Comparison of ENCODE assay signal across 9 mouse cellular contexts in genomic region chr2:58476956-58477715, GRCm38 (mm10). TPM values are rescaled to one million over a fixed set of nuclear protein-coding genes. Genes with fewer than 3 reads are reported as not detected.
A peak's percentile ranks its signal among the peaks of the same experiment; 100 is the strongest.
DNase-seq lines count a peak whose midpoint lies in the region; ATAC-seq and TF ChIP-seq lines count a peak whose summit lies in the region.
"Had no signal": no experiment of that assay in that cellular context is flagged by ENCODE, and none has a peak within 500 bp of the region (broad histone marks: within the 10 kb centered on the region; RNA-seq: fewer than 3 reads in every experiment).

No protein-coding gene starts in this region.

- no peak overlapping the region for H3K4me2 ChIP-seq in forebrain, embryonic 13.5 days
- H3K4me2 ChIP-seq: liver, embryonic 15.5 days had no signal

- no peak overlapping the region for H3K27ac ChIP-seq in forebrain, embryonic 13.5 days
- H3K27ac ChIP-seq in layer of hippocampus, adult 2 months = no peak overlapping the region
- H3K27ac ChIP-seq: liver, embryonic 15.5 days had no signal

- H3K4me1 ChIP-seq in forebrain, embryonic 13.5 days = peaks cover 29% of the 10 kb centered on the region
- H3K4me1 ChIP-seq: liver, embryonic 15.5 days had no signal

- H3K9ac ChIP-seq in forebrain, embryonic 13.5 days = no peak overlapping the region
- H3K9ac ChIP-seq: liver, embryonic 15.5 days had no signal

- no peak overlapping the region for H3K4me3 ChIP-seq in forebrain, embryonic 13.5 days
- no peak overlapping the region for H3K4me3 ChIP-seq in layer of hippocampus, adult 2 months
- H3K4me3 ChIP-seq: liver, embryonic 15.5 days had no signal

- TF ChIP-seq CTCF in layer of hippocampus, adult 2 months (conservative IDR thresholded peaks at IDR 0.05) = peak; percentile 87

- H3K27me3 ChIP-seq in forebrain, embryonic 13.5 days = no peaks in the 10 kb centered on the region
- H3K27me3 ChIP-seq: liver, embryonic 15.5 days had no signal

- peaks cover 14% of the 10 kb centered on the region; the same call in 1 of the 2 replicates for H3K36me3 ChIP-seq in forebrain, embryonic 13.5 days (ENCODE audit: poor library complexity, severe bottlenecking)

- no peaks in the 10 kb centered on the region for H3K9me3 ChIP-seq in forebrain, embryonic 13.5 days (replicated peaks)
- H3K9me3 ChIP-seq: liver, embryonic 15.5 days had no signal

- WGBS in forebrain, embryonic 13.5 days = 61% methylated on average over 12 of the region's 12 CpGs

- peak; percentile 72 for ATAC-seq in forebrain, embryonic 13.5 days
- ATAC-seq in hematopoietic stem cell, adult 5-6 weeks (replicated peaks in 1 of 2; ENCODE audit: insufficient read depth in 1 of 2, low FRiP score in 2 of 2, low TSS enrichment in 1 of 2, low read depth in 1 of 2, poor library complexity in 2 of 2, severe bottlenecking in 2 of 2) = peak; percentile 47 to 54; a peak in 2 of 4 replicates
- no peak for ATAC-seq in erythroblast, adult 5-6 weeks (replicated peaks; ENCODE audit: low FRiP score, poor library complexity, severe bottlenecking)

- peak; percentile 91 for DNase-seq in NIH3T3 (ENCODE audit: low read depth)
- peak; percentile 23 for DNase-seq in c-Kit-positive CD71-positive TER-119-positive erythroid progenitor cells, embryonic 14.5 days (ENCODE audit: low spot score)
- peak; percentile 85 to 90 for DNase-seq in layer of hippocampus, adult 2 months (ENCODE audit: low spot score in 2 of 2)
- peak; percentile 90 for DNase-seq in lung, postnatal 10 days
- peak; percentile 85 to 87 for DNase-seq in right cerebral cortex, postnatal 10 days (ENCODE audit: low spot score in 2 of 2)

RNA-seq across cellular contexts. Expression of gene Gm17409, which starts 7.2 kb away (rescaled TPM):
- not detected in 2 replicates for polyA plus RNA-seq in forebrain, embryonic 13.5 days (2015; fragmentation: Nextera tagmentation; extraction: Ambion mirVana)
- total RNA-seq in hematopoietic stem cell, adult 5-6 weeks (2017) = not detected in 2 replicates
- total RNA-seq in layer of hippocampus, adult 2 months (2021) = not detected
- not detected in 2 replicates for total RNA-seq in erythroblast, adult 5-6 weeks (2015; ENCODE audit: low replicate concordance)
- 1.4 TPM in 1 of 2 replicates, not detected in the other for total RNA-seq in erythroblast, adult 5-6 weeks (2017; ENCODE audit: low replicate concordance)
- polyA plus RNA-seq: liver, embryonic 15.5 days had no signal

Comparison
In these comparisons a context has a peak if more than half of its experiments do, and no peak if none do; other contexts are left out.
1. DNase-seq: peak in every context shown above with its lines; median percentile 91 in NIH3T3; 90 in lung, postnatal 10 days; 88 in layer of hippocampus, adult 2 months; 86 in right cerebral cortex, postnatal 10 days; 23 in c-Kit-positive CD71-positive TER-119-positive erythroid progenitor cells, embryonic 14.5 days.